In genomic region chr8:48812196-48812741, GRCm38 (mm10) we compare ENCODE assay signal across 15 mouse cellular contexts. TPM values are rescaled to one million over a fixed set of nuclear protein-coding genes. Genes with fewer than 3 reads are reported as not detected.
"Had no signal": no experiment of that assay in that cellular context is flagged by ENCODE, and none has a peak within 500 bp of the region (broad histone marks: within the 10 kb centered on the region; RNA-seq: fewer than 3 reads in every experiment).

No protein-coding gene starts in this region.

- H3K4me3 ChIP-seq: left cerebral cortex, adult 2 months; limb, embryonic 12.5 days; liver, embryonic 13.5 days; myocyte; neural tube, embryonic 12.5 days; stomach, embryonic 15.5 days had no signal

- H3K4me2 ChIP-seq: limb, embryonic 12.5 days; liver, embryonic 13.5 days; neural tube, embryonic 12.5 days; stomach, embryonic 15.5 days had no signal

- H3K27me3 ChIP-seq: limb, embryonic 12.5 days; liver, embryonic 13.5 days; neural tube, embryonic 12.5 days; stomach, embryonic 15.5 days had no signal

- H3K9ac ChIP-seq: limb, embryonic 12.5 days; liver, embryonic 13.5 days; neural tube, embryonic 12.5 days; stomach, embryonic 15.5 days had no signal

- H3K27ac ChIP-seq: left cerebral cortex, adult 2 months; limb, embryonic 12.5 days; liver, embryonic 13.5 days; neural tube, embryonic 12.5 days; stomach, embryonic 15.5 days had no signal

- H3K4me1 ChIP-seq: liver, embryonic 13.5 days; stomach, embryonic 15.5 days had no signal

- H3K9me3 ChIP-seq: limb, embryonic 12.5 days; liver, embryonic 13.5 days; neural tube, embryonic 12.5 days; stomach, embryonic 15.5 days had no signal

- DNase-seq: kidney, adult 8-10 months; kidney, postnatal 25 days; liver; liver, embryonic 13.5 days; lung, adult 18-20 months; retina, postnatal 1 day; right cerebral cortex, postnatal 4 days; thymus, postnatal 36 days had no signal

- ATAC-seq: intestine, postnatal 0 days had no signal

- H3K36me3 ChIP-seq: limb, embryonic 12.5 days; liver, embryonic 13.5 days; neural tube, embryonic 12.5 days; stomach, embryonic 15.5 days had no signal

RNA-seq across cellular contexts. Expression of gene Tenm3, which starts 31.5 kb away (rescaled TPM):
- total RNA-seq: megakaryocyte-erythroid progenitor cell, adult 5-6 weeks had no signal
